Mouse (Mus musculus): ENCODE results near the gene Rara. TPM values are rescaled to one million over a fixed set of nuclear protein-coding genes. Genes with fewer than 3 reads are reported as not detected.

Gene Rara
- total and polyA plus RNA-seq, 3 experiments, result 4.5 to 13.7 (median 12.1) TPM

- Histone ChIP-seq H3K27me3 (replicated peaks) (no peaks in the 10 kb centered on the region), H3K79me2 (replicated peaks; ENCODE audit: control insufficient read depth, extremely low read depth, insufficient read depth, poor library complexity, severe bottlenecking) (peaks cover 2% of the 10 kb centered on the region; the same call in 1 of the 2 replicates), H3K36me3 (replicated peaks in 1 of 2; ENCODE audit: control insufficient read depth in 1 of 2, insufficient read depth in 1 of 2, low read length in 1 of 2) (no peaks in the 10 kb centered on the region), H3K9ac (ENCODE audit: insufficient read depth, low read depth) (peak overlapping the region; percentile 61), H3K4me1 (ENCODE audit: control insufficient read depth in 1 of 2, insufficient read depth in 2 of 2) (peaks cover 25 to 59% of the 10 kb centered on the region in 2 experiments), H3K9me3 (replicated peaks; ENCODE audit: low read length) (peaks cover 5% of the 10 kb centered on the region), H3K27ac (ENCODE audit: insufficient read depth, low read depth) (peak overlapping the region; percentile 31), H3K4me3 (replicated peaks in 1 of 3; ENCODE audit: low read depth in 2 of 3, low read length in 2 of 3, poor library complexity in 1 of 3) (peak overlapping the region; percentile 72 to 90 (median 76)), H3K4me2 (ENCODE audit: insufficient read depth, low read depth, poor library complexity, severe bottlenecking) (peak overlapping the region; percentile 80)
- dilution Hi-C loops (cut with MboI; ENCODE audit: extremely low pct_ligation_motif_present, extremely low pct_unique_long_range_greater_than_20kb, low sequenced_read_pairs) (no loop called here), in situ Hi-C loops (cut with MboI; ENCODE audit: low pct_ligation_motif_present, low pct_unique_long_range_greater_than_20kb, low sequenced_read_pairs) (loop anchor here (5.0 kb wide), 1 partner anchor 34 kb away; no protein-coding TSS in a partner anchor)
- peak; percentile 69 for DNase-seq (ENCODE audit: extremely low read depth)
- no peak for TF ChIP-seq EP300 (IDR thresholded peaks at IDR 0.05; ENCODE audit: low read length)
- TF ChIP-seq TBP (conservative IDR thresholded peaks at IDR 0.05; ENCODE audit: low read depth, low read length), result no peak
- no peak for TF ChIP-seq ZC3H11A (IDR thresholded peaks at IDR 0.05; ENCODE audit: low read depth, low read length)
- TF ChIP-seq GABPA (IDR thresholded peaks at IDR 0.05; ENCODE audit: insufficient replicate concordance, low read depth, low read length), result no peak
- TF ChIP-seq UBTF (IDR thresholded peaks at IDR 0.05; ENCODE audit: low read depth, low read length), result no peak
- no peak for TF ChIP-seq JUN (IDR thresholded peaks at IDR 0.05; ENCODE audit: insufficient read depth, low read depth, low read length)
- TF ChIP-seq BHLHE40 (IDR thresholded peaks at IDR 0.05; ENCODE audit: low read depth, low read length), result no peak; the same call in 1 of the 2 replicates
- no peak for TF ChIP-seq USF1 (IDR thresholded peaks at IDR 0.05; ENCODE audit: low read depth, low read length)
- no peak for TF ChIP-seq MYC (IDR thresholded peaks at IDR 0.05; ENCODE audit: low read depth, low read length)
- TF ChIP-seq ZNF384 (IDR thresholded peaks at IDR 0.05; ENCODE audit: low read depth, low read length), result no peak
- TF ChIP-seq MAX (IDR thresholded peaks at IDR 0.05; ENCODE audit: low read length), result peak; percentile 2; the same call in 1 of the 2 replicates
- no peak for TF ChIP-seq POLR2A (IDR thresholded peaks at IDR 0.05; ENCODE audit: low read depth, low read length)
- TF ChIP-seq CTCF (conservative IDR thresholded peaks at IDR 0.05 in 1 of 2, IDR thresholded peaks at IDR 0.05 in 1 of 2; ENCODE audit: low read depth in 2 of 2, low read length in 2 of 2), result no peak
- TF ChIP-seq MEF2A (IDR thresholded peaks at IDR 0.05; ENCODE audit: borderline replicate concordance, low read depth, low read length), result no peak; the same call in 1 of the 2 replicates
- TF ChIP-seq POLR2AphosphoS2 (IDR thresholded peaks at IDR 0.05; ENCODE audit: low read depth, low read length), result no peak
- TF ChIP-seq USF2 (conservative IDR thresholded peaks at IDR 0.05; ENCODE audit: low read depth, low read length), result no peak
- peak; percentile 55 for TF ChIP-seq NRF1 (IDR thresholded peaks at IDR 0.05; ENCODE audit: low read depth, low read length)
- TF ChIP-seq HCFC1 (IDR thresholded peaks at IDR 0.05; ENCODE audit: low read depth, low read length), result no peak
- peak; percentile 30; the same call in 1 of the 2 replicates for TF ChIP-seq MXI1 (IDR thresholded peaks at IDR 0.05; ENCODE audit: low read depth, low read length)
- TF ChIP-seq ELF1 (IDR thresholded peaks at IDR 0.05; ENCODE audit: low read depth, low read length), result 0 out of 2 replicates have a peak, but pooled peaks have one; percentile 2
- no peak for TF ChIP-seq RAD21 (IDR thresholded peaks at IDR 0.05; ENCODE audit: low read depth, low read length)
- TF ChIP-seq ZMIZ1 (IDR thresholded peaks at IDR 0.05; ENCODE audit: low read depth, low read length), result no peak
- peak; percentile 11; the same call in 1 of the 2 replicates for TF ChIP-seq TCF12 (IDR thresholded peaks at IDR 0.05; ENCODE audit: low read depth, low read length)
- peak; percentile 68 for TF ChIP-seq CHD2 (IDR thresholded peaks at IDR 0.05; ENCODE audit: low read length)
- TF ChIP-seq RCOR1 (conservative IDR thresholded peaks at IDR 0.05; ENCODE audit: low read depth, low read length), result no peak
- peak; percentile 78; the same call in 1 of the 2 replicates for TF ChIP-seq MAZ (IDR thresholded peaks at IDR 0.05; ENCODE audit: low read depth, low read length)
- TF ChIP-seq PAX5 (IDR thresholded peaks at IDR 0.05; ENCODE audit: low read length), result no peak
- no peak for TF ChIP-seq MAFK (IDR thresholded peaks at IDR 0.05; ENCODE audit: insufficient replicate concordance, low read length)
- no peak for TF ChIP-seq ZKSCAN1 (IDR thresholded peaks at IDR 0.05; ENCODE audit: borderline replicate concordance, low read depth, low read length)
- no peak for TF ChIP-seq JUND (conservative IDR thresholded peaks at IDR 0.05; ENCODE audit: low read depth, low read length)
- no peak; the same call in 1 of the 2 replicates for TF ChIP-seq NELFE (IDR thresholded peaks at IDR 0.05; ENCODE audit: low read depth, low read length)
- TF ChIP-seq CHD1 (IDR thresholded peaks at IDR 0.05; ENCODE audit: low read depth, low read length), result no peak
- TF ChIP-seq KAT2A (IDR thresholded peaks at IDR 0.05; ENCODE audit: insufficient replicate concordance, low read length), result no peak
- TF ChIP-seq ETS1 (conservative IDR thresholded peaks at IDR 0.05; ENCODE audit: low read depth, low read length), result peak; percentile 63
- TF ChIP-seq SIN3A (IDR thresholded peaks at IDR 0.05; ENCODE audit: low read length), result peak; percentile 98
- no peak for TF ChIP-seq E2F4 (IDR thresholded peaks at IDR 0.05; ENCODE audit: insufficient replicate concordance, low read depth, low read length)
- TF ChIP-seq SMC3 (IDR thresholded peaks at IDR 0.05; ENCODE audit: low read depth, low read length), result no peak
- TF ChIP-seq IRF4 (IDR thresholded peaks at IDR 0.05; ENCODE audit: low read depth, low read length), result no peak
Measured at GRCm38 (mm10) chr11:98937914-98938694, 10.5 kb downstream of the Rara start.

Measured in CH12.LX (cell line).